Mouse (Mus musculus) adrenal gland, postnatal 36 days (tissue): ENCODE measurements around the gene Pear1. TPM values are rescaled to one million over a fixed set of nuclear protein-coding genes. Genes with fewer than 3 reads are reported as not detected.

Experiments
- DNase-seq, 2 experiments: peaks; one replicate each; pipeline ENCODE4 v3.0.0; 2021; ENCODE audit warnings: mixed read lengths in 1 of 2
- total RNA-seq, 2 experiments: library from RNA; stranded (reverse); gene quantifications; 2 replicates each; pipeline ENCODE4 v1.2.3; 2021

The Pear1 gene
- total RNA-seq, 2 experiments from 2014 or later, result 20.3 to 30.7 TPM

- DNase-seq, result no peak
These were observed 14.7 kb downstream of the Pear1 start for GRCm38 (mm10) chr3:87809322-87809962.

GRCm38 (mm10) chr3:87804038-87804677, 19.9 kb downstream of the Pear1 start:
- DNase-seq, result peak; percentile 23 to 34

- DNase-seq, result no peak
These were observed 22.4 kb downstream of the Pear1 start for GRCm38 (mm10) chr3:87801681-87802080.

GRCm38 (mm10) chr3:87796736-87797334, 27.3 kb downstream of the Pear1 start, which contains the start of gene Insrr:
Gene Insrr, plus strand, starts transcription at chr3:87796951.
- DNase-seq, result peak; percentile 41 to 45

- DNase-seq, result peak; percentile 62 to 74
These were observed 28.5 kb downstream of the Pear1 start for GRCm38 (mm10) chr3:87795336-87796277.

- peak; percentile 26 to 39 for DNase-seq
These were observed 29.2 kb downstream of the Pear1 start, which contains the start of gene Ntrk1 for GRCm38 (mm10) chr3:87794922-87795325. Gene Ntrk1, minus strand, starts transcription at chr3:87795162.

DNA sequence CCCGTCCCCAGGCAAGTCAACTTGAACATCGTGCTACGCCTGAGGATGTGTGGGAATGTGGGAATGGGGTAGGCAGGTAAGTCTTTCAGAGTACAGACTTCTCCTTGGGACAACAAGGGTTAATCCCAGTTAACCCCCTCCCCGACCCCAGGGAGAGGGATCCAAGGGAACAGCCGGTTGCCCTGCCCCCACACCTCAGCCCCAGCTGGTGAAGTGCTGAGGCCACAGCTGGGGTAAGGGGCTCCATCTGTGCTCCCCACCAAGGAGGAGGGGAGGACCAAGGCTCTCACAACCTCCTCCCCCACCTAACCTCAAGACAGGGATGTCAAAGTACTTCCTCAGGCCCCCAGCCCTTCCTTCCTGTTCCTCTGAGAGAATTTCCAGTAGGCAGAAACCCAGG, 34.3 kb downstream of the Pear1 start:
- no peak for DNase-seq

- DNase-seq, result no peak
These were observed 34.9 kb downstream of the Pear1 start for GRCm38 (mm10) chr3:87789248-87789647.

DNA sequence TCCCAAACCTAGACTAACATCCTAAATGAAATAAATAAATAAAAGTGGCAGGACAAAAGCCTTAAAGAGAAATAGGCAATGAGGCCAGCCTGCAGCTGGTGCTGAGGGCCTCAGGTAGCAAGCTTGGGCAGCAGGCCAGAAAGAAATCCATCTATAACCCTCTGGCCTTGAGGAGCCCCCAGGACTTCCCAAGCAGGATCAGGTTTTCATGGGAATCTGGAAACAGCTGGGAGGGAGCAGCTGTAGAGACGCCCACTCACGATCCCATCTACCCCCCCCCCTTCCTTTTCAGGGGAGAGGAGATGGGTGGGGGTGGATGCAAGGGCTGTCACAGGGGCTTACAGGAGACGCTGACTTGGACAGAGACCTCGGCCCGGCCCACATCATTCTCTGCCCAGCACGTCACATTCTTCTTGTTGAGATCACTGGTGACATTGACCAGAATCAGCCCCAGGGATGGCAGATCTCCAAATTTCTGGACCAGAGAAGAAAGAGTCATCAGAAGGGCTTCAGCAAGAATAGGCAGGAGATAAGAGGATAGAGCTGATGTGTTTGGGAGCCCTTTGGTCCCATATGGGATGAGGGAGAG, 38.4 kb downstream of the Pear1 start:
- DNase-seq, result peak; percentile 35 to 40

- no peak for DNase-seq
These were observed 39.0 kb downstream of the Pear1 start for GRCm38 (mm10) chr3:87785156-87785555.

- no peak for DNase-seq
These were observed 40.7 kb downstream of the Pear1 start for GRCm38 (mm10) chr3:87783282-87784023.

GRCm38 (mm10) chr3:87779086-87779485, 45.0 kb downstream of the Pear1 start:
- no peak for DNase-seq

DNA sequence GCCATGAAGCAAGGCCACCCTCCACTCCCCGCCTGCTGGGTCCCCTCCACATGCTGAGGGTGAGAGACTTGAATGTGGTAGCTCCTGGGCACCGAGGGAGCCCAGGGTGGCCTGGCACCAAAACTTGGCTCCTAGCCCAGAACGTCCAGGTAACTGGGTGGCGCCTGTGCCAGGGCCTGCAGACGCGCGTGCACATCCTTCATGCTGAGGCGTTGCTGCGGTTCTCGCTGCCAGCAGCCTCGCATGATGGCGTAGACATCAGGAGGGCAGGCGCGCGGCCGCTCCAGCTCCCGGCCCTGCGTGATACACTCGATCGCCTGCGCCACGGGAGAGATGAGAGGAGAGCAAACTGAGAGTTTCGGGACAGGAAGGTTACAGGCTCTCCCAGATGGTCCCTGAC, 45.8 kb downstream of the Pear1 start:
- no peak for DNase-seq

GRCm38 (mm10) chr3:87771088-87771487, 53.0 kb downstream of the Pear1 start:
- DNase-seq, result no peak

DNA sequence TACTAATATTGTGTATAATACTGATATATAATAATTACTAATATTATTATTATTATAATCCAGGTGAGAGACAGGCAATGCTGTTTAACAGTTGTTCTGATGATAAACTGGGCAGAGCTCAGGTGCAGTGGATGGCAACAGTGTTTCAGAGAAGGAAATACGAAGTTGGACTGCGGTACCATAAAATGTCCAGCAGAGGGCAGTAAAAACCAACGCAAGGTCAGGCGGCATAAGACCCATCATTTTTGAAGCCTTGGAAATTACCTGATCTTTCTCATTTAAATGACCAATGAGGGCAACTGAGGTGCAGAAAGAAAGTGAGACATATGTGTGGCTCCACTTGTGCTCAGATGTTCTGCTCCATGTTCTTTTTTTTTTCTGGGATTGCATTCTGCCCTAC, 53.8 kb downstream of the Pear1 start:
- DNase-seq, result peak; percentile 32 to 56

DNA sequence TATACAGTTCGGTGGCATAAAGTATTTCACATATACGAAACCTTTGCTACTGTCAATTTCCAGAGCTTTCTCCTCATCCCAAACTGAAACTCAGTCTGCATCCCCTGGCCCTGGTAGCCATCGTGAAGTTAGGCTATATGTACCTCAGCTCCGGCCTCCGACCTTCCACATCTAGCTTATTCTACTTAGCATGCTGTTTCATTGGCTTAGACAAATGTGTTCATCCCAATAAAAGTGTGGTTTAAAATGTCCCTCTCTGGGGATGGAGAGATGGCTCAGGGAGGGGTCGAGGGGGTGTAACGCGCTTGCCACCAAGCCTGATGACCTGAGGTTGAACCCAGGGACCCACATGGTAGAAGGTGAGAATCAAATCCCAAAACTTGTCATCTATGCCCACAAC, 54.6 kb downstream of the Pear1 start:
- no peak for DNase-seq

DNA sequence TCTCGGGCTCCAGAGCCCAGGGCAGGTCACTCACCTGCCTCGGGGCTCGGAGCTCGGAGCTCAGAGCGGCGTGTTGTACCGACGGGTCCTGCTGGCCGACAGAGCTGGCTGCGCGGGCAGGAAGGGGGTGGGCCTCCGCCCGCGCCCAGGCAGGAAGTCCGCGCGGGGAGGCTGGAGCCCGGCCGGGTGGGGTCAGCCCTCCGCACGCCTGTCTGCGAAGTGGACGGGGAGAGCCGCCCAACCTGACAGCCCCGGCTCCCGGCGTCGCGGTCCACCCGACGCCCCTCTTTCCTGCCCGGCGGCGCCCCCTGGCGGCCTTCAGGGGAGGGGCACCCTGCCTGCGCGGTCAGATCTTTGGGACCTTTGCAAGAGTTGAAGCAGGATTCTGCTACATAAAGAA, 55.3 kb downstream of the Pear1 start:
- peak; percentile 81 to 91 for DNase-seq

DNA sequence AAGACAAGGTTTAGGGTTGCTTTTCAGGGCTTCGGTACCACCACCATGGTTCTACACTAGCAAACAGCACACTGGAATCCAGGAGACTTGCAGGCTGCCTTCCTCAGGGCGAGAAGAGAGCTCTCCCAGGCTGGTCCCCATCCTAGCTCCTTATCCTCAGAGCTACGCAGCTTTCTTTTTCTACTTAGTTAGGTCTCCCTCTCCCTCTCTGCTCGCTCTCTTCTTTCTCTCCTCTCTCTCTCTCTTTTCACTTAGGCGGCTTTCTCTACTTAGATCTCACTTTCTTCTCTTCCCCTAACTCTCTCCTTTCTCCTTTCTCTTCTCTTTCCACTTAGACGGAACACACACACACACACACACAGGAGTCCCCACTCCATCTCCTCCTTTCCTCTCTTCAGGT, 55.7 kb downstream of the Pear1 start:
- DNase-seq, result no peak

DNA sequence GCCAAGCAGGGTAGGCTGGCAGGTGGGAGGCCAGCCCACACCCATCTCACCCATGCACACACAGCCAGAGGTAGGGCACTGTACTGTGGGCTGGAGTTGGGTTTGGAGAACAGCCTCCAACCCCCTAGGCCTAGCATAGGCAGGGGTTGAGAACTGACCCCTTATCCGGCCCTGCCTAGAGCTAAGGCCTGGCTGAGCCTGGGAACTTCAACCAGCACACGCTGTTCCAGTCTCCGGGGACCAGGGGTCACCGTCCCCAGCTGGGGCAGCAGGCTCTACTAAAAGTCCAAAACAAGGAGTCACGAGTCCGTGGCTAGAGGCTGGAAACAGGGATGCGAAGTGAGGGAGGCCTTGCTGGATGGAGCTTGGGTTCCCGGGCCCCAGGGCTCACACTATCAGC, 56.3 kb downstream of the Pear1 start:
- peak; percentile 19 to 32 for DNase-seq

GRCm38 (mm10) chr3:87766284-87766667, 57.8 kb downstream of the Pear1 start:
- DNase-seq, result no peak

DNA sequence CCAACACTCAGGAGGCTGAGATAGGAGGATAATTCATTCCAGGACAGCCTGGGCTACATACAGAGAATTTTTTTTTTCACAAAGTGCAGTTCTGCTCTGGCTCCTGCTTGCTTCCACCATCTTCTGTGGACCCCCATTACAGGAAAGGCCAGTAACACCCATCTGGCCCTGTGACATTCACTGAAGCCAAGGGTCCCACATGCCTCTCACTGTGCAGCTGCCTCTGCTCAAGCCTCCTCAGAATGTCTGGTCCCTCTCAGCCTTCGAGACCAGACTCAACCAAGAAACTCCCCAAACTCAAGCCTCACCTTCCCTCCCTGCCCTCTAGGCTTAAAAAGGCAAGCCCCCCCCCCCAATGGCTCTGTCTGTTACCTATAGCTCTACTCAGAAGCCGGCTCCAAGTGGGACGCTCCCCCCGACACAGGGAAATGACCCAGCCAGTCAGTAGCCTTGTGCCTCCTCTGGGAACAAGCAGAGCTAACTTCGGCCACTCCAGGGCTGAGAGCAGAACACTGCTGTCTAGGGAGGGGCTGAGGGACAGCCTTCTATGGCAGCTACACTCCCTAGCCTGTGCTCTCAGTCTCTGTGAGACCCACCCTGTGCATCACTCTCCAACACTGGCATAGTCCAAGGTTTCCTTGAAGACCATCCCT, 58.3 kb downstream of the Pear1 start:
- no peak for DNase-seq
